Mouse (Mus musculus) ZHBTc4 (cell line): ENCODE measurements around the gene Grip1.
A peak's percentile ranks its signal among the peaks of the same experiment; 100 is the strongest.

Experiments
- DNase-seq: peaks from one replicate; pipeline ENCODE4 v3.0.0-alpha.2; 2011; ENCODE audit warnings: low read depth, low spot score

Gene Grip1

DNA sequence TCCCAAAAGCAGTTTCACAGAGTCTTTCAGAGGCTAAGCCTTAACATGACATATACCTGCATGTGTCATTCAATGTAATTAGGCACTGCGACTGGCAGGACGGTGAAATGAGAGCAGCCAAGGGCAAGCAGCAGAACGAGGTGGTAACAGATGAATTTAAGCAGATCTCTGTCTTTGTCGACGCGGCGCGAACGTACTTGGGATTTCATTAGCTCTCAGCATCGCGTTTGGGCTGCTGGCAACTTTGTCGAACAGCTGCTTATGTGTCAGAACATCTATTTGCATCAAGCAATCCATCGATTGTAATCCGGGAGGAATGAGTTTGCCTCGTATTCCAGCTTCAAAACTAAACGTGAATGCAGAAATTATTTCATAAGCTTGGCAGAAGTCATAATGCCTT lies 483.9 kb downstream of the Grip1 start:
- DNase-seq = no peak

DNA sequence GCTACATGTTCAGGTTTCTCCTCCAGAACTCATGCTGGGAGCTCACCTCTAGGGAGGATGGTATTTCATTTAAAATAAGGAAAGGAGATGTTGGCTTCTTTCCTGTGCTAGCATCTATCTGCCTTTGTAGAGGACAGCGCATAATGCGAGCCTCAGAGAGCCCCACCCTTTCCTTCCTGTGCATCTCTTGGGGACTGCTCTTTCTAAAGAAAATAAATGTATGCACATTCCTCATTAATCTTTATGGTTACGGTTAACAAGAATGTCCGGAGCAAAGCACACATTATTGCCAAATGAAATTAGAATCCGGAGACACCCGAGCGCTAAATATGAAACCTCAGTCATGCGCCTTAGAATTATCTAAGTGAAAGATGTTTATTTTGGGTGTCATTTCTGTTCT lies 490.3 kb downstream of the Grip1 start:
- DNase-seq = no peak

- no peak for DNase-seq
Measured at GRCm38 (mm10) chr10:119951460-119951859, 497.8 kb downstream of the Grip1 start.

GRCm38 (mm10) chr10:119957260-119957955 lies 503.8 kb downstream of the Grip1 start:
- no peak for DNase-seq

GRCm38 (mm10) chr10:119960915-119961314 lies 507.3 kb downstream of the Grip1 start:
- no peak for DNase-seq

DNA sequence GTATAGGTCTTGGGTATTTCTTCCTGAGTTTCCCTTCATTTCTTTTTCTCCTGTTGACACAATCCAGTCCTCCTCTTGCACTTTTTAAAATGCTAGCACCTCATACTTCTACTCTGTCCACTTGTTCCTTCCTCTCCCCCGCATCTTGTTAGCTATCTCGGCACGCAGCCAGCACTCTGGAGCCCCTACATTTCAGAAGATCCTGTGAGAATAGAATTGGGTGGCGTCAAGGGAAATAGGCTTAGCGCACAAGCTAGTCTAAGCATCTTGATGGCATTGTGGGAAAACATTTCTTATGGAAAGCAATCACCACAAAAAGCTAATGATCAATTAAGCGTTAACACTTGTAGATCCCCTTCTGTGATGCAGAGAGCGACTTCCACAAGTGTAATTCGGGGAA lies 512.7 kb downstream of the Grip1 start:
- DNase-seq = no peak

- DNase-seq = peak; percentile 22
Measured at GRCm38 (mm10) chr10:119979396-119979795, 525.8 kb downstream of the Grip1 start.

DNA sequence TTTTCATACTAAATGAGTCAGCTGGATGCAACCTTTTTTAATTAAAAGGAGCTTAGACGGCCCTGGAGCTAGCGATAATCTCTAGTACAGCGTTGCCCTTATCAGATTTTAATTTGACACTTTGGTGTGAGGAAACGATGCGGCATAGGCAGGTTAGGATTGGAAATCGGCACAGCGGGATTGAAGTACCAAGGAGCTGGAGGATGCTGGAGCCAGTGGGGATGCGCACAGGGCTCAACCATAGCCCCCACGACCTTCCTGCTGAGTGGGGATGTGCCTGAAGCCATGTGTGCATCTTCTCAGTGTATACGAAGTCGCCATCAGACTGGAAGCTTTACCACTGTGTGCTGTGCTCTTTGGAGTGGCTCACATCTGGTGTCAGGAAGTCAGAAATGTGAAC lies 526.4 kb downstream of the Grip1 start:
- peak; percentile 26 for DNase-seq

- peak; percentile 50 for DNase-seq
Measured at GRCm38 (mm10) chr10:119984299-119984698, 530.7 kb downstream of the Grip1 start.

DNA sequence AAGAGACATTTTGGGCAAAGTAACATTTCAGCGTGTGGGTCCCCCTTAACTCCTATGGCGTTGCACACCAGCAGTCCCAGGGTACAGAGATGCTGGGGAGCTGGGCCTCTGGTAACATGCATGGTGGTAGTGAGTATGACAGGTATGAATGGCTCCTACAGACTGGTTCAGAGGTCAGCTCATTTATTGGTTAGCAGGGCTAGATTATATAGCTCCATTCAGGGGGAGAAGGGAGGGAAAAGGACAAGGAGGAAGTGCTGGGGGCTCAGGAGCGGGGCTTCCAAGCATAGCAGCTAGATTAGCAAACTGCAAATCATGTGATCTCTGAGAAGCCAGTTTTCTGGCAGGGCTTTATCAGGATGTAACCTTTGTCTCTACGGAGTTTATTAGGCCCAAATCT lies 544.8 kb downstream of the Grip1 start:
- DNase-seq = no peak

DNA sequence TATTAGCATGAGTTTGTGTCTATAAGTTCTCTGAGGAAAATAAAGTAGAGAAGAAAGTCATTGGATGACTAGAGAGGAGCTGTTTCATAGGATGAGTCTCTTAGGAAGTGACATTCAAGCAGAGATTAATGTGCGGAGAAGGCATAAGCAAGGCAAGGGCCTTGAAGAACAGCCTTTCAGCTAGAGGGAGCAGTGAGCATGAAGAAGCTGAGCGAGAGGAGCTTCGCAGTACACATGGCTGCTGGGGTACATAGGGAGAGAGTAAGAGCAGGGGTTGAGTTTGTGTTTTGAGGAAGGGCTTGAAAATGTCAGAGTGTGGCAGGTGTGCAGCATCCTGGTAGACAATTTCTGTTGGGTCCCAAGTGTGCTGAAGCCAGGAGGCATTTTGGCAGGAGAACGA lies 548.5 kb downstream of the Grip1 start:
- no peak for DNase-seq

GRCm38 (mm10) chr10:120004096-120004495 lies 550.5 kb downstream of the Grip1 start:
- no peak for DNase-seq

DNA sequence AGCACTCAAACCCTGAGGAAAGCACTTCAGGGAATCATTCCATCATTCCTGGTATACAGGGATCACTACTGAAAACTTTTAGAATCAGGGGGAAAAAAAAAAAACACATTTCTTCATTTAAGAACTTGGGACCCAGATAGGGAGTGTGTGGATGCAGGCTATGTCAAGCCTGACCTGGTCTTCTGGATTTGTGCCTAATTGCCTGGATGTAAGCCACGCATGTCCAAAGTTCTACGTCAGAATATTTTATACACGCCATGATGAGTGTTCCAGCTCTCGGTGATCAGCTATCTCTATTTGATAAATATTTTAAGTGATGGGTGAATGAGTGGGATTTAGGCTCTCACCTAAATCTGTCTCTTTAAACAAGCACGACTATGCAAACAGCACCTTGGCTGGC lies 552.0 kb downstream of the Grip1 start:
- DNase-seq = no peak

DNA sequence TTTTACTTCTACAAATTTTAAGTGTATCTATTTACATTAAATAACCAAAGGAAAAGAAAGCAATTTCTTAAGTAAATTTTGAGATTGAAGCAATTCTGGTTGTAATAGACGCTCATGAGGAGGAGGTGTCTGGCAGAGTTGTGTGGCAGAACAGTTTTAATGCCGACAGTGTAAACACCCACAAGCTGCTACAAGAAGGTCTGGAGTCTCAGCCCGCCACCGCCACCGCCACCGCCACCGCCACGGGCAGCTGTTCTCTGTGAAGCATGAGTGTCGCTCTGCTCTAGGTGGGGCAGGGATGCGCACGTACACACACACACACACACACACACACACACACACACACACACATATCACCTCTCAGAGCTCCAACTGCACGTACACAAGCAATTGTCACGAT lies 558.7 kb downstream of the Grip1 start:
- peak; percentile 9 for DNase-seq

GRCm38 (mm10) chr10:120015117-120015516 lies 561.5 kb downstream of the Grip1 start:
- no peak for DNase-seq

DNA sequence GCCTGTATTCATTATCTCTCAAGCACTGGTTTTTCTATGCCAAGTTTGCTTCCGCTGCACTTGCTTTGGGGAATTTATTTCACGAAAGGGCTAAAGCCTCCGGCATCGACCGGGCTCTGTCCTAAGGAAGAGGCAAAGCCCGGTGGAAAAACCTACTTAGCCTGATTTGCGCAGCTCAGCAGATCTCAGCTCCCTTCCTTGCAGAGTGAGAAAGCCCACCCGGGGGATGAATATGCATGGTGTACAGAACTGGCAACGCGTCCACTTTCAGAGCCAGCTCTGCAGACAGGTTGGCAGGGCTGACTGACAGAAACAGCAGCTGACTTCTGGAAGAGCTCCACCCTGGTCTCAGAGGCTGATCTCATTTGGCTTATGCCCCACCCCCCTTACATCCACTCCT lies 572.8 kb downstream of the Grip1 start:
- no peak for DNase-seq

DNA sequence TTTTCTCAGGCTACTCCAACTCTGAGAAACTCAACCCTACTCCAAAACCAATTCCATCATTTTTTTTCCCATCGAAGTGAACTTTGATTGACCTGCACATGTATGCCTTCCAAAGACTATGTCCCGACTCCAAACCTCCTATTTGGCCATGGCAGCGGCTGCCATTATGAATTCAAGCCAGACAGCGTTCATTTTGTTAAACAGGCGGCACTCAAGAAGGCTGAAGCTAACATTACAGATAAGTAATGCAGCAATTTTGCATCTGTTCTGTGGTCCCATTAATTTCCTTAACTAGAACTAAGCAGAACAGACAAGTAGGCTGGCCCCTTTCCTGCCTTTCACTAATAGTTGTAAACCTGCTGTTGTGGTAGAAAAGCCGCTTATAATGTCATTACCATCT lies 577.3 kb downstream of the Grip1 start:
- no peak for DNase-seq

- DNase-seq = no peak
Measured at GRCm38 (mm10) chr10:120031316-120031715, 577.7 kb downstream of the Grip1 start.

DNA sequence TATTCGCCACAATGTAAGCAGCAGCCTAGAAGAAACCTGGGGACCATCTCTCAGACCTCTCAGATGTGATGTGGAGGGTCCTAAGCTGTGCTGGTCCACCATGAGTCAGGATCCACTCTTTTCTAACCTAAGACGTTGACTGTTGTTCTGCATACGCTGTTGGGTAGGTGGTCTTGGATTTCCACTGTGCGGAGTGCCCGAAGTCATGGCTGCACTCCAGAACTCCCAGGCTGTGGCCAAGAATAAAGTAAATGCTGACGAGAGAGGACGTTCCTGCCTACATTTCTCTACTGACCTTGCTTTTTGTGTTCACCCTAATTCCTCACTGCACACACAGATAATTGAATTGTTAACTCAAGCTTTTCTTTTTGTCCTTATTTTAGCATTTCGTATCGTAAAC lies 580.2 kb downstream of the Grip1 start:
- DNase-seq = no peak

- DNase-seq = no peak
Measured at GRCm38 (mm10) chr10:120035211-120035733, 581.6 kb downstream of the Grip1 start.

- no peak for DNase-seq
Measured at GRCm38 (mm10) chr10:120035824-120036223, 582.2 kb downstream of the Grip1 start.

- DNase-seq = no peak
Measured at GRCm38 (mm10) chr10:120038194-120038593, 584.6 kb downstream of the Grip1 start.

GRCm38 (mm10) chr10:120044237-120044636 lies 590.6 kb downstream of the Grip1 start:
- no peak for DNase-seq

- no peak for DNase-seq
Measured at GRCm38 (mm10) chr10:120044714-120045234, 591.1 kb downstream of the Grip1 start.
